Mouse (Mus musculus) layer of hippocampus, adult 11-12 months (tissue): ENCODE data around the gene Ptma.
"Not testable (repeated sequence)": the region's sequence is repeated elsewhere in the genome, so short reads cannot be mapped to it uniquely, and the experiment has no call there.

ENCODE experiments used
- DNase-seq: peaks from one replicate; pipeline ENCODE4 v3.0.0; 2022; ENCODE audit warnings: low spot score

The Ptma gene

GRCm38 (mm10) chr1:86526116-86526788 lies at the start of gene Ptma:
TSS of gene Ptma (plus strand) at chr1:86526726.
- DNase-seq, result peak; percentile 100

DNA sequence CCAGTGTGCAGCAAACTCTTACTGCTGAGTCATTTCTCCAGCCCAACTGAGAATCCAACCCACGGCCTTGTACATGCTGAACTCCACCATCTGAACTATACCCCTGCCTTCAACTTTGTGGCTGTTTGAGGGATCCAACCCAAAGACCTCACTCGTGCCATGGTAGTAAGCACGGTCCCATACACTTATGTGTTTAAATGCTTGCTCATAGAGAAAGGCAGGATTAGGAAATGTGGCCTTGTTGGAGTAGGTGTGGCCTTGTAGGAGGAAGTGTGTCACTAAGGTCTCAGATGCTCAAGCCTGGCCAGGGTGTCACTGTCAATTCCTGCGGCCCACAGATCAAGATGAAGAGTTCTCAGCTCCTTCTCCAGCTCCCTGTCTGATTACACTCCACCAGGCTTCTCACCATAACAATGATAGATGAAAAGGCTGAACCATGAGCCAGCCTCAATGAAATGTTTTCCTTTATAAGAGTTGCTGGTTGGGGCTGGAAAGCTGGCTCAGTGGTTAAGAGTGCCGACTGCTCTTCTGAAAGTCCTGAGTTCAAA lies 48.7 kb upstream of the Ptma start:
- no peak for DNase-seq

DNA sequence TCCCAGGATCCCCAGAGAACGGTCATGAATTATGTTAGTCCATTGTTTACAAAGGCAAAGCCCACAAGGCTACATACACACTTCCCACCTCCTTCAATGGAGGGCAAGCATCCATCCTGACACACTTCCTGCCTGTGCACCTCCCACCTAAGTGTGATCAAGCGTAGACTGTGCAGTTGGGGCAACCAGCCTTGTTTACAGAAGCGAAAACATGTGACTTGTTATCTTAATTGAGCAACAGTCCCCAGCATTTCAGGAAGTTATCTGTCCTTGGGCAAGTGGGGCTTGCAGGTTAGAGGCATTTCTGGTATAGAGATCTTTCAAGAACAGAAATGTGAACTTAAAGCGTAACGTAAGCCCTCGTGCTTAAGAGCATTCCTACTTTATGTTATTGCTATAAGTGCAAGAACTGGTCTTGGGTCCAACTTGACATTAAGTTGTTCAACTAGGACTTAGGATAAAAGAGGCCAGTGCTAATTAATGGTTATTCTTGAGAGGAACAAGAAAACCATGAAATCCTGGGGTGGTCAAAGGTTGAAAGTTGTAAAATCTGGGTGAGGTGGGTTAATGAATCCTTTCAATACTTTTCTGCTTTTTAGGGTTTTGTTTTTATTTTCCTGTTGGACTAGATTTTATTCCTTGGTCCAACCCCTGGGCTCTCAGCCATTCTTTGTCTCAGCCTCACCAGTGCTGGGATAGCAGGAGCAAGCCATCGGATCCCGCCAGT lies 47.3 kb upstream of the Ptma start:
- no peak for DNase-seq

DNA sequence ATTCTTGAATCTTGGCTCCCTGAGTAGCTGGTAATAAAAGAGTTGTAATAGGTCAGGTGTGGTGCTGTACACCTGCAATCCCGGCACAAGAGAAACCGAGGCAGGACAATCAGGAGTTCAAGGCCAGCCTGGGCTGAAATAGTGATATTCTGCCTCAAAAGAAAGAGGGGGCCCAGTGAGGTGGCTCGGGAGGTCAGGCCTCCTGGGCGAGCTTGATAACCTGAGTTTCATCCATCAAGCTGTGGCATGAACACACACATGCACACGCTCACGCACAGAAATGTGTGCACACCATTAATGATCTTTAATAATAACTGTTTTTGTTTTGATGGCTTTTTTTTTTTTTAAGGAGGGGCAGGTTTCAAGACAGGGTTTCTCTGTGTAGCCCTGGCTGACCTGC lies 46.2 kb upstream of the Ptma start:
- no peak for DNase-seq

DNA sequence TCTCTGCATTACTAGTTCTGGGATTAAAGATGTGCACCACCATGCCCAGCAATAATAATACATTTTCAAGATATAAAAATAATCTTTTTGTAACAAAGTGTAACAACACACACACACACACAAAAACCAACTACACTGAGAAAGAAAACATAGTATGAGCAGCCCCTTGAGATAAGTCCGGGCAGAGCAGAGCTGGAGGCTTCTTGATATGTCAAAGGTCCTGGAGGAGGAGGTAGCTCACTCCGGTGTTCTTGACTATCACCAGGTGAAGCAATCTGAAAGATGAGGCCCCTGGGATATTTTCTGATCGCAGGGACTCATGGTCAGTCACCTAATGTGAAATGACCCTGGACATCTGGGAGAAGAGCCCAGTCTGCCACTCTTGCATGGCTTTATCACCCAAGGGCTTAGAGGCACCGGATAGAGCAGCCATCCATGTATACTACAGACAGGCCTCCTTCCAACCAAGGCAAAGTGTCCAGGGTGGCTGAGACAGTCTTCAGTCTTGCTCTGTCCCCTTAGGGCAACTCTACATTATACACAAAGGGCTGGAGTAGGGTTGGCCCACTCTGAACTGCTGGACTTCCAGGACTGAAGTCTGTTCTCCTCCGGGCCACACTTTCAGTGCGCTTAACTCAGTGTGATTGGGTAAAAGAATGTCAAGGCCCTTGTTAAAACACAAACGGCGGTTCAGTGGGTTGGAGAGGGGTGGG lies 45.6 kb upstream of the Ptma start:
- no peak for DNase-seq

GRCm38 (mm10) chr1:86481468-86481867 lies 45.1 kb upstream of the Ptma start:
- no peak for DNase-seq

DNA sequence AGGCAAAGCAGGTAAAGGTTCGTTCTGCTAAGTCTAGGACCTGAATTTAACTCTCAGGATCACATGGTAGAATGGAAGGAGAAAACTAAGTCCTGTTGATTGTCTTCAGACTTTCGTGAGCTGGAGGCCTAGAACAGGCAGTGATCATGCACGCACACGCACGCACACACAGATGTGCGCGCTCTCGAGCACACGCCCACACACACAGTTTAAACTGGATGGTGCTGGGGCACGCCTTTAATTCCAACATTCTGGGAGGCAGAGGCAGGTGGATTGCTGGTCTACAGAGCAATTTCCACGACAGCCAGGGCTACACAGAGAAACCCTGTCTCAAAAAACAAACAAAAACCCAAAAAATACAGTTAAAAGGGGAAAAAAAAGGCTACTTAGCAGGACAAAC lies 44.2 kb upstream of the Ptma start:
- DNase-seq, result no peak

DNA sequence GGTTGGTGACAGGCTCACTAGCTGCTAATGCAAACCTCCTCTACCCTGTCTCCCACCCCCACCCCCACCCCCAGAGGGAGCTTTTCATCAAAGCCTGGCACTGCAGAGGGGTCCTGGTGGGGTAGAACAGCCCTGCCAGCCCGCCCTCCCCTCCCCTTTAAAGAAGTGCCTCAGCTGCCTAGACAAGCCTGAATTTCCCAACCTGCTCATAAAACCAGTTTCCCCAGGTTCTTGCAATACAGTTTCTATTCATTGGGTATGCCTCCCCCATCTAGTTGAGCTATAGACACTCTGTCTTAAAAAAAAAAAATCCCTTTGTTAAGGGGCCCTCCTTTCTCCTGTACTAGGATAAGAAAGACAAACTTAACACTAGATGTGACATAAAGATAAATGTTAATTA lies 43.8 kb upstream of the Ptma start:
- DNase-seq, result no peak

- no peak for DNase-seq
Observed at GRCm38 (mm10) chr1:86485346-86485745, 41.2 kb upstream of the Ptma start.

GRCm38 (mm10) chr1:86485858-86486257 lies 40.7 kb upstream of the Ptma start:
- DNase-seq, result not testable (repeated sequence)

- no peak for DNase-seq
Observed at GRCm38 (mm10) chr1:86486703-86487294, 39.7 kb upstream of the Ptma start.

GRCm38 (mm10) chr1:86487295-86487907 lies 39.1 kb upstream of the Ptma start:
- peak; percentile 100 for DNase-seq

DNA sequence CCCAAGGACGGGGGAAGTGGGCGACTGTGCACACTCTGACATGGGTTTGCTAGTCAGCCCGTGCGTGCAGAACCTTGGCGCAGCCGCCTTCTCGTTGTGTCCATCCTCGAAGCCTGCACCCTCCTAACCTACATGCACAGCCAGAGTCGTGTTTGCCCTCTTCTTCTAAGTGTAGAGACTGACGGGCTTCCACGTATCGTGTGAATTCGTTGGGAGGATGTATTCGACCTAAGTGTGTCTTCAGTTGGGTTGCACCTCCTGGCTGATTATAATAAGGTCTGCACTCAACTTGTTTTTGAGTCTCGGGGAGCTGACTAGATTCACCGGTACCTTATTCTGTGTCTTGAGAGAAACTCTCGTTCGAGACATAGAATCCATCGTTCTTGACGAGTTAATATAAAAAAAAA lies 38.6 kb upstream of the Ptma start:
- DNase-seq, result no peak

DNA sequence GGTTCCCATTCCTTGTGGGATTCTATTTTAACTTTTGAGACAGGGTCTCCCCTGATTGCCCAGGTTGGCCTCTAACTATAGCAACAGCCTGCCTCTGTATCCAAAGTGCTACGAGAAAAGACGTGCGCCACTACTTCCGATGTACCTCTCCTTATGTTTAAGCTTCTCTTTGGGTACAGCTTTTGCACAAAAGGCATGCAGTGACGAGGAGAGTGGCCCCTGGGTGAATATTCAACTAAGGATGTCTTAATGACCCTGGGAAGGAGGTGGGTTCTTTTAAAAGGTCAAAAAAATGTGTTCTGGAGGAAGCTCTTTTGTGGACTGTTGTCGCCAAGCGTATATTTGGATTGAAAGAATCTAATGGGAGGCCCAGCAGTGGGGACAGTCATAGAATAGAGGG lies 38.2 kb upstream of the Ptma start:
- no peak for DNase-seq

DNA sequence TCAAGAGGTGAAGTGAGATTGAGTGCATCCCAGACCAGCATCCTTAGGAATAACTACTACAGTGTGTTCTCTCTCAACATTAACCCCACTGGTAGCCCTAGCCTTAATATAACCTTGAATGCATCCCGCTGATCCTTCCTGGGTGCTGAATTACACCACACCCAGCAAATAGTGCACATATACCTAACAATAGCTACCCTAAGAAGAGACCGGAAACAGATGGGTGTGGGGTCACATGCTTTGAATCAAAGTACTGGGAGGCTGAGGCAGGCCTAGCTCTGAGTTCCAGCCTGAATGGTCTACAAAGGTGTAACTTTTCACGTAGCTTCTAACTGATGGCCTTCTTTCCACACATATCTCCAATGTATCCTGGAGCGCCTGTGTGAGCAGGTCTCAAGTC lies 37.8 kb upstream of the Ptma start:
- DNase-seq, result no peak

DNA sequence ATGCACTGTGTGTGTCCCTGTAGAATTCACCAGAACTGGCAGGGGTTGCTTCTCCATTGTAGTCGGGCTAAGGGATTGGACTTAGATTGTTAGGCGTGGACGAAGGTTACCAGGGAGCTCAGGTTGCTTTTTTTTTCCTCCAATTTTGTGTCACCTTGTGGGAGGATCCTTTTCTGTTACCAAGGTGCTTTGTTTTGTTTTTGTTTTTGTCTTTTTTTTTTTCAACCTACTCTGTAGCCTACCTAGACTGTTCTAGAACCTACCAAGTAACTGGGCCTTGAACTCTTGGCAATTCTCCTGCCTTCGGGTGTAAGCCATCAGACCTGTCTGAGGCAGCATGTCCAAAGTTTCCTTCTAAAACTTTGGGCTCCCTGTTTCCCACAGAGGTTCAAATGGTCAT lies 36.6 kb upstream of the Ptma start:
- no peak for DNase-seq

GRCm38 (mm10) chr1:86490697-86491096 lies 35.8 kb upstream of the Ptma start:
- DNase-seq, result no peak

DNA sequence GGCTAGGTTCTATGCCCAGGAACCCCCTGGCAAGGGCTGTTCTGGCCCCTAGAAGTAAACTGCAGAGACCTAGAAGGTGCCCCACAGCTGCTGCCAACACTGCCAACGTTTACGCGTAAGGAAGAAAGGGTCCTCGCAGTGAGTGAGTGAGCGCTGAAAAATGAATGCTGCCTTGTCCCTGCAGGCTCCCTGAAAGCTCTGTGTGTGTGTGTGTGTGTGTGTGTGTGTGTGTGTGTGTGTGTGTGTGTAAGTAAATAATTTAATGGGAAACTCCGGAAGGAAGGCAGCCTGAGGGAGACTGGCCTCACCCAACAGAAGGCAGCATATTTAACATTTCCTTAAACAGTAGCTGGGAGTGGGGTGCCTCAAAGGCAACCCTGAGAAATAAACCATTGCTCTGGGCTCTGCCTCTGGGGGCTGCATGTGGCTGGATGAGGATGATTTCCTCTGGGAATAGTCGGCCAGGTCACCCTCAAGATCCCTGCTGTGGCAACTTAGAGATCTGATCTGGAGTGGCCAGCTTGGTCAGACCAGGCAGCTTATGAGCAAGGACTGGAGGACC lies 34.9 kb upstream of the Ptma start:
- no peak for DNase-seq

GRCm38 (mm10) chr1:86492095-86493070 lies 34.1 kb upstream of the Ptma start:
- DNase-seq, result no peak

DNA sequence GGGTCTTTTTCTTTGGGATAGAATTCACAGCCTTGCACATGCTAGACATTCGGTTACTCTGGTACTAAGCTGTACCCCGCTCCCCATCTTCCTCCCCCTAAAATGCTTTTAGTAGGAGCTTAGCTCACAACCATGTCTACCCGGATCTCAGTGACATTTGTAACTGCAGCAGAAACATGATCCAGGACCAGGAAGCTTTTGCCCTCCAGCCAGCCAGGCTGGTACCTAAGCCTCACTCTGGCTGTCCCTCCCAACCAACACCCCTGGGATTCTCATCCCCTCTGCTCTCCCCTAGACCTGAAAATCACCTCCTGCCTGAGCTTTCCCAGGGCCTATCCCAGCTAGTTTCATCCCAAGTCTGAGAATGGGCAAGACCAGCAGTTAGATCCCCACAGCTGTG lies 32.7 kb upstream of the Ptma start:
- DNase-seq, result no peak

GRCm38 (mm10) chr1:86496340-86496739 lies 30.2 kb upstream of the Ptma start:
- DNase-seq, result no peak
